Mouse (Mus musculus) cortical plate, adult 2 months (tissue): ENCODE measurements at regions not wholly inside any gene's neighbourhood (a gene's known extent, or its start where the extent isn't known, plus 50 kb on each side); places are given as distances from the start of the nearest gene placed in this dataset.

ENCODE experiments used
- H3K27ac ChIP-seq: fragments of 200-500 bp; 2 replicates; pipeline ENCODE4 v1.5.1; 2012; ENCODE audit warnings: low read length, control low read depth, inconsistent platforms; ENCODE audit not compliant: insufficient read depth
- H3K4me1 ChIP-seq: fragments of 200-500 bp; 2 replicates; pipeline ENCODE4 v1.6.1; 2011; ENCODE audit warnings: low read length; ENCODE audit not compliant: control insufficient read depth, insufficient read depth
- H3K4me3 ChIP-seq: fragments of 200-500 bp; 2 replicates; pipeline ENCODE4 v1.5.1; 2011; ENCODE audit warnings: mild to moderate bottlenecking, low read length, control low read depth; ENCODE audit not compliant: insufficient read depth
- CTCF ChIP-seq: fragments of 200-500 bp; IDR thresholded peaks from 2 replicates; pipeline ENCODE4 v1.5.1; 2011; ENCODE audit warnings: mild to moderate bottlenecking, control low read depth, low read length; ENCODE audit not compliant: insufficient read depth; ENCODE audit errors: extremely low read depth
- POLR2A ChIP-seq: fragments of 200-500 bp; IDR thresholded peaks from 2 replicates; pipeline ENCODE4 v1.6.1; 2011; ENCODE audit warnings: mild to moderate bottlenecking, low read length, control low read depth; ENCODE audit not compliant: insufficient read depth; ENCODE audit errors: extremely low read depth

GRCm38 (mm10) chr8:39218716-39219115 lies 1456.2 kb upstream of the Adam24 start:
- no peak overlapping the region for H3K4me3 ChIP-seq
- no peak overlapping the region for H3K27ac ChIP-seq
- no peaks in the 10 kb centered on the region for H3K4me1 ChIP-seq
- TF ChIP-seq POLR2A: no peak
- no peak for TF ChIP-seq CTCF

GRCm38 (mm10) chr8:39227239-39227638 lies 1447.6 kb upstream of the Adam24 start:
- Histone ChIP-seq H3K4me3 (no peak overlapping the region), H3K4me1 (no peaks in the 10 kb centered on the region), H3K27ac (no peak overlapping the region)
- TF ChIP-seq CTCF: no peak
- no peak for TF ChIP-seq POLR2A

GRCm38 (mm10) chr8:39268970-39269497 lies 1405.8 kb upstream of the Adam24 start:
- H3K4me3 ChIP-seq: no peak overlapping the region
- no peaks in the 10 kb centered on the region for H3K4me1 ChIP-seq
- TF ChIP-seq POLR2A: no peak
- H3K27ac ChIP-seq: no peak overlapping the region

GRCm38 (mm10) chr8:39297548-39298306 lies 1377.2 kb upstream of the Adam24 start:
- TF ChIP-seq CTCF: no peak
- no peak for TF ChIP-seq POLR2A
- Histone ChIP-seq H3K27ac (no peak overlapping the region), H3K4me1 (no peaks in the 10 kb centered on the region), H3K4me3 (no peak overlapping the region)

- Histone ChIP-seq H3K27ac (no peak overlapping the region), H3K4me3 (no peak overlapping the region), H3K4me1 (no peaks in the 10 kb centered on the region)
- no peak for TF ChIP-seq CTCF
- TF ChIP-seq POLR2A: no peak
Observed at GRCm38 (mm10) chr8:39303742-39304336, 1371.0 kb upstream of the Adam24 start.

DNA sequence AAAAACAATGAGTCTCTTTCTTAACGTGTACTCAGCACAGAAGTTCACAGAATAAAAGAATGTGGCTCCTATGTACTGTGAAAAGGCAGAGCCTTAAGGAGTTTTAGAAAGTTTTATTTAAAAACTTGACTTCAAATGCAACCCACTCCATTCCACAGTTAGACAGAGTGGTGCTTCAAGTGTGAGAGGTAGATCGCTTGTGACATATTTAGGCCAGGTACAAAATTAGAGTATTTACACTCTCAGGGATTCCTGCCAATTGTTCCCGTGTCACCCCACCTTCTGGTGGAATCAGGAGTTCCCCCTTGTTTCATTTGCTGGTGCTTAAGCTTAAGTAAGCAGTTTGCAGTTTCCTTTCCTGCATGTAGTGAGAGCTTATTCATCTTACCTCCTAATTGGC lies 1361.0 kb upstream of the Adam24 start:
- Histone ChIP-seq H3K4me1 (no peaks in the 10 kb centered on the region; the same call in 1 of the 2 replicates), H3K4me3 (no peak overlapping the region), H3K27ac (no peak overlapping the region)
- TF ChIP-seq POLR2A: no peak

DNA sequence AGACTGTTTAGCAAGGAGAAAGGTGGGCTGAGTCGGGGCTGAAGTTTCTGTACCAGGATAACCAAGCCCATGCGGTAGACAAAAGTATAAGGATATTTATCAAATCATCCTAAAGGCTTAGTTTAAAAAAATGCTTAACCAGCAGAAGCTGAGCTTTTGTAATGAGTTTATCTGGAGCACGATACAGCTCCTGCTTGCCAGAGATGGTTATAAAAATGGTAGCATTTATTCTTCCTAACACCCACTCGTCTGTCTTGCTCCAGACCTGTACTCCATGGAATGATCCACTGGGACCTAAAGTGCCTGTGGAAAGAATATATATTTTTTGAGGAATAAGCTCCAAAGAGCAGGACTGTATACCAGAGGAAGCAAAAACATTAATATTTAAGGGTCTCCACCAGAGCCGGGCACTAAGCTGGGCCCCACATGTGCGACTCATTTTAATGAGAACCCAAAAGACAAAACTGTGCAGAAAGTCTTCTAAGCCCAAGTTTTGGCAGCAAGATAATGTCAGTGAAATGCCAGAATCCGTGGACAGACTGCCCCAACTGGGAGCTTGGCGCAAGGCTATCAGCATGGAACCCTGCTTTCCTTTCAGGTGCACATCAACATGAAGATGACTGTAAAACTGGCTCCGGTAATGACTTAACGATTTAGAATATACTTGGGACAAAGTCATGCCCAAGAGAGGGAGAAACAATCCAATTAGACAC lies 1359.2 kb upstream of the Adam24 start:
- TF ChIP-seq CTCF (no peak), POLR2A (no peak)
- Histone ChIP-seq H3K4me1 (no peaks in the 10 kb centered on the region; the same call in 1 of the 2 replicates), H3K4me3 (no peak overlapping the region), H3K27ac (peak overlapping the region; percentile 93)

DNA sequence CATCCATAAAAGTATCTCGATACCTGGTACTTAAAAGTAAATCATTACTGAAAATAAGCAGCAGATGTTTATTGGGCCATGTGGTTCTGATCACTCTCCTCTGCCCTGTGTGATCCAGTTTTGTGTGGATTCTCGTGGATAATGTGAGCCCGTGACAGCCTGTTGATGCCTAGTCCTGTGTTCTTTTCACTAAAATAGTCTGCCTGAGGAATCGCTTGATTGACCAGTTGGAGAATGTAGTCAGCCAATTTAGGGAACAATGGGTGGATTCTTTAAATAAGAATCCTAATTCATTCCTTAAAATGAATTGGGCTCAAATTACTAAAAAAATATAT lies 1358.7 kb upstream of the Adam24 start:
- Histone ChIP-seq H3K4me3 (no peak overlapping the region), H3K4me1 (no peaks in the 10 kb centered on the region; the same call in 1 of the 2 replicates), H3K27ac (no peak overlapping the region)
- no peak for TF ChIP-seq CTCF
- no peak for TF ChIP-seq POLR2A

- TF ChIP-seq CTCF: no peak
- Histone ChIP-seq H3K27ac (no peak overlapping the region), H3K4me3 (no peak overlapping the region)
Observed at GRCm38 (mm10) chr8:39329378-39329777, 1345.5 kb upstream of the Adam24 start.

DNA sequence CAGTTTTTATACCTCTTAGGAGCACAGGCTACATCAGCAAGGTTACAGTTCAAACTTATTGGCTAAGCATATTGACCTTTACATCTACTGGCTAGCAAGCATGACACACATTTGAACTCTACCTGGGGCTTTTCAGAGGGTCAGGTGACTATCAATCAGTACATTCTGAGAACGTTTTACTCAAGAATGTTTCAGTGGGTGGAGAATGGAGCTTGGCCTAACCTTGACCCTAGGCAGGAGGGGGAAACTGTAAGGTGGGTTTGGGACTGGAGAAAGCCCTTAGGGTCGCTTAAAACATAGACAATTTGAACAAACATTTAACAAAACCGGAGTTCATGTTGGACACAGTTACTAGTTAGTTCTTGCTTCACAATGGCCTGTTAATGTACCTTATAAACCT lies 1330.1 kb upstream of the Adam24 start:
- Histone ChIP-seq H3K27ac (no peak overlapping the region), H3K4me1 (no peaks in the 10 kb centered on the region), H3K4me3 (no peak overlapping the region)
- TF ChIP-seq CTCF: no peak
- no peak for TF ChIP-seq POLR2A

More at GRCm38 (mm10) chr8:39329378-39329777, 1345.5 kb upstream of the Adam24 start:
- H3K4me1 ChIP-seq: no peaks in the 10 kb centered on the region
